Mouse (Mus musculus): Measurements from ENCODE around the gene Pdcd11.

Pdcd11 gene

DNA sequence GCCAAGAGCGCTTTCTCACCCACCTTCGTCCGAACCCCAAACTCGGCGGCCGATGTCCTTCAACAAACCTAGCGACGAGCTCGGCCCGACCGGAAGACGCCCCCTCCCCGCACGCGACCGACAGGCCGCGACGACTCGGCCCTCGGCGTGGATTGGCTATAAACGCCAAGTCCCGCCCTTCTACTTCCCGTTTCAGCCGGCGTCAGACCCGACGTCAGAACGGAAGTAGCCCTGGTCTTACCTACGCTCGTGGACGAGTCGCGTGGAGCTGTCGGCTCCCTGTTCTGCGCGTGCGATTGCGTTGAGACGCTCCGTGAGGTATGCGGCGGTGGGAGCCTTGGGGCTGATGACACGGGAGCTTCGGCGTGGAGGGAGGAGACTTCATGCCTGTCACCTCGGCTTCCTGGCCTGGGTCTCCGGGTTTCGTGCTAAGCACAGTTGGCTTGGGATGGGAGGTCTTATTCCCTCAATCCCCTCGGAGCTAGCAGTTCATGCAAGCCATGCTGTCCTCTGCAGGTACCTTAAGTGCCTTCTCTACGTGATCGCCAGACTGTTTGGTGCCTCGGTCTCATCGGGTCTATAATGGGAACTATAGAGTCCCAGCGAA, at the start of gene Pdcd11, which contains the start of gene Usmg5:
Gene Pdcd11, plus strand, starts transcription at position 219 of the 607 bp plus-strand sequence.
Gene Usmg5, minus strand, starts transcription at position 98 of the 607 bp plus-strand sequence.
- CTCF ChIA-PET, result interaction anchor here (0.6 kb wide), 1 partner anchor 77 kb away, joined by 3 read pairs; no protein-coding TSS in a partner anchor

DNA sequence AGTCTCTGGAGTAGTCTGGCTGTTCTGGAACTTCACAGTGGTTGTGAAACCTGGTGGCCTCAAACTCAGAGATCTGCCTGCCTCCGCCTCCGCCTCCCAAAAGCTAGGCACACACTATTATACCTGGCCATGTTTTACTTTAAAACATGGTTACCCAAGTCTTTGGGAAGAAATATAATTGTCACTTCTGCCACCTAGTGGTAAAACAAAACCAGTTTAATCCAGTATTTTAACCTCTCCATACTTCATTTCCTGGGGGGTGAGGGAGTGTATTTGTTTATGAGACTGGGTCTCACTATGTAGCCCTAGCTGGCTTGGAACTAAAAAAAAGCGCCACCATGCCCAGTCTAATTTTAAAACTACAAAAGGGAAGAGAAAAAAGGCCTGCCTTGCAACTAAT, 47.0 kb upstream of the Pdcd11 start:
- CTCF ChIA-PET, result no interaction called here

- CTCF ChIA-PET, result no interaction called here
These were observed 44.2 kb upstream of the Pdcd11 start for GRCm38 (mm10) chr19:47046343-47046742.

- CTCF ChIA-PET, result no interaction called here
These were observed 43.2 kb upstream of the Pdcd11 start for GRCm38 (mm10) chr19:47047236-47047833.

GRCm38 (mm10) chr19:47049061-47049460, 41.5 kb upstream of the Pdcd11 start:
- CTCF ChIA-PET, result interaction anchor here (0.7 kb wide), 1 partner anchor 265 kb away, joined by 4 read pairs; no protein-coding TSS in a partner anchor

GRCm38 (mm10) chr19:47049840-47050239, 40.7 kb upstream of the Pdcd11 start:
- CTCF ChIA-PET, result no interaction called here

- CTCF ChIA-PET, result no interaction called here
These were observed 40.1 kb upstream of the Pdcd11 start, which contains the start of gene Pcgf6 for GRCm38 (mm10) chr19:47050271-47051032. TSS of gene Pcgf6 (minus strand) at chr19:47050906.

GRCm38 (mm10) chr19:47052927-47053326, 37.6 kb upstream of the Pdcd11 start:
- CTCF ChIA-PET, result no interaction called here

DNA sequence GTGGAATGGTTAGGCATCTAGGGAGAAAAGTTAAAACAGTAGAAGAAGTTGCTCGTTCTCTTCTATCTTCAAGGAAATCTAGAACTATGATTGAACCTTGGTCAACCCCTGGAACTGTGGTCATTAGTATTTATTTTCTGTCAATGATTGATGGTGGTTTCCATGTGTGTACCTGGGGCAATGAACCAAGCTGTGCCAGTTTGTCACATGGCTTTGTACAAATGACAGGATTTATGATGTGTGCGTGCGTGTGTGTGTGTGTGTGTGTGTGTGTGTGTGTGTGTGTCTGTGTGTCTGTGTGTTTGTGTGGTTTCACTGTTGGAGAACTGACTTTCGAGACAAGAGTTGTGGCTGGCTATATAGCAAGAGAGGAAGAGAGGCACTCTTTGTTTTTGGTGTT, 37.1 kb upstream of the Pdcd11 start:
- CTCF ChIA-PET, result no interaction called here

GRCm38 (mm10) chr19:47057684-47058083, 32.9 kb upstream of the Pdcd11 start:
- CTCF ChIA-PET, result interaction anchor here (0.6 kb wide), 1 partner anchor 673 kb away, joined by 5 read pairs; no protein-coding TSS in a partner anchor

DNA sequence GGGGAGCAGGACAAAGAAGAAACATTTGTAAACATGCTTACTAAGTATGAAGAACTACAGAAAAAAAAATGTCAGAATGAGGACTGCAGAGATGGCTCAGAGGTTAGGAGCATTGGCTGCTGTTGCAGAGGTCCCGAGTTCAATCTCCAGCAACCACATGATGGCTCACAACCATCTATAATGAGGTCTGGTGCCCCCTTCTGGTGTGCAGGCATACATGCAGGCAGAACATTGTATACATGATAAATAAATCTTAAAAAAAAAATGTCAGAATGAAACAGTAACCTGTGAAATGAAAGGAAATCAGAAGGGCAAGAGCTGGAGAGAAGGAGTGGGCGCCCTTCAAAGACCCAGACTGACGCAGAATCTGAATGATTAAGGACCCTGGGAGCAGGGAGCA, 24.7 kb upstream of the Pdcd11 start:
- CTCF ChIA-PET, result no interaction called here

- CTCF ChIA-PET, result interaction anchor here (0.6 to 1.0 kb wide), 2 partner anchors 22 kb away, joined by 3 to 12 read pairs; no protein-coding TSS in a partner anchor
These were observed 23.3 kb upstream of the Pdcd11 start, which contains the start of gene Taf5 for GRCm38 (mm10) chr19:47067096-47067882. TSS of gene Taf5 (plus strand) at chr19:47067746.

GRCm38 (mm10) chr19:47067924-47068611, 22.5 kb upstream of the Pdcd11 start:
- CTCF ChIA-PET, result interaction anchor here (1.0 kb wide), 1 partner anchor 21 kb away, joined by 3 read pairs; no protein-coding TSS in a partner anchor

GRCm38 (mm10) chr19:47088226-47088625, 2.3 kb upstream of the Pdcd11 start:
- CTCF ChIA-PET, result no interaction called here

DNA sequence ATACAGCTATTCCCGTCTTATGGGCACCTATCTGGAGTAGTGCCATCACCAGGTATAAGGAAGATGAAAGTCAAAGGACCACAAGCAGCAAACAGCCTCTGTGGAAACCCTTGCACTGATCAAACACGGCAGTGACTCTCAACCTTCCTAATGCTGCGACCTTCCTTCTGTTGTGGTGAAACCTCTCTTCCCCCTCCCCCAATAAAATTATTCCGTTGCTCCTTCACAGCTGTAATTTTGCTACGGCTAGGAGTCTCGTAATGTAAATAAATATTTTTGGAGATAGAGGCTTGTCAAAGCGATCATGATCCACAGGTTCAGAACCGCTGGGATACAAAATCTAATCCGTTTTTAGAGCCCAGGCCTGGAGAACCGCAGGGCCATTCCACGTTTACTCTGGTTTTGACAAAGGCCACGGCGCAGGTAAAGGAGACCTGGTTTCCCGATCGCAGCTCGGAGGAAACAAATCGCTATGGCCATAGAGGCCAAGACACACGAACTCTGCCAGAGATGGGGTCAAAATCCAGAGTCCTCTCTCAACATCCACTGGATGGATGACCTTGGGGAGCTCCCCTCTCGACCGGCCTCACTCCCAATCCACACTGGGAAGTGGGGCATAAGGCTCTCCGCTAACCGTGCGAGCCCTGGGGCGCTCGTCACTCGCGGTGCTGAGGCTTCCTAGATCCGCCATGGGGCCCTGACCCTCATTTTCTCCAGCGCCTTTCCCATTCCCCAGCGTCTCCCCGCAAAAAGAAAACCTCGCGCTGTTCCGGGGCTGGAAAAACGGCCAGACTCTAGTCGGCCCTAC, 646 bp upstream of the Pdcd11 start:
- CTCF ChIA-PET, result interaction anchor here (0.6 to 0.7 kb wide), 3 partner anchors 22 to 221 kb away, joined by 3 to 7 read pairs (median 3); partner anchors contain the start of gene Taf5

- CTCF ChIA-PET, result no interaction called here
These were observed 10.5 kb downstream of the Pdcd11 start for GRCm38 (mm10) chr19:47101080-47101479.

- CTCF ChIA-PET, result no interaction called here
These were observed 14.2 kb downstream of the Pdcd11 start for GRCm38 (mm10) chr19:47104641-47105271.

DNA sequence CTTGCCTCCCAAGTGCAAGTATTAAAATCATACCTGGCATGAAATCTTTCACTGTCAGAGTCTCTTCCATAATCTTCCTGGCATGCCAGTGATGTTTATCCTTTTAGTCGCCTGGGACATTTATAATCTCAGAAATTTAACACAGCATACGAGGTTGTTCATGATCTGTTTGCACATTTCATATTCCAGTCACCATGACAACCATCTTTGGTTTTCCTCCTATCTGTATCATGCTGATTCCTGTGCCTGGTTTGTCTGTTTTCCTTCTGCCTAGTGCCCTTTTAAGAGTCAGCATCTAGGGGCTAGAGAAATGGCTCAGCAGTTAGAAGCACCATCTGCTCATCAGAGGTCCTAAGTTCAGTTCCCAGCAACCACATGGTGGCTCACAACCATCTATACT, 28.1 kb downstream of the Pdcd11 start:
- CTCF ChIA-PET, result no interaction called here

- CTCF ChIA-PET, result interaction anchor here (0.6 to 2.1 kb wide), 4 partner anchors 12 to 626 kb away, joined by 3 to 11 read pairs (median 7); partner anchors contain the start of gene Calhm2
These were observed 30.5 kb downstream of the Pdcd11 start for GRCm38 (mm10) chr19:47121054-47121453.
